Mouse (Mus musculus): ENCODE measurements around the gene Vmn1r172. TPM values are rescaled to one million over a fixed set of nuclear protein-coding genes. Genes with fewer than 3 reads are reported as not detected.
"Not testable (repeated sequence)": the region's sequence is repeated elsewhere in the genome, so short reads cannot be mapped to it uniquely, and the experiment has no call there.

Vmn1r172 gene
- not detected in 2 replicates for polyA plus RNA-seq (2012; rRNA removed)

DNA sequence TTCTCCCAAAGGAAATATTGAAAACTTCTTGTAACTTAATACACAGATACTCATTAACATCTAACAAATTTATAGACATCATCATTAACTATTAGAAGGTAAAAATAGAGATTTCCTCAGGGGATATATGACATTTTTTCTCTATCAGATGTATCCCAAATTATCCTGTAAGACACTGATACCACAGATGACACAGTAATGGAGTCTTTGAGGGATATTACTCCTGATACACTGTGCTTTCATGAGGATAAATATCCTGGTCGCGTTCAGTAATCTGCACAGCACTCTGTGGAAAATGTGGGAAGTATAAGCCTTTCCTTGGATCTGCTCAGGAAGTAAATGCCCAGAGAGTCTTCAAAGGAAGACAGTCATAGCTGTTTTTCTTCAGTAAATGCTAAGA lies at the start of gene Vmn1r172:
Gene Vmn1r172 (plus strand): TSS at position 301 of the 400 bp plus-strand sequence.
- TF ChIP-seq POLR2A (IDR thresholded peaks at IDR 0.05; ENCODE audit: control insufficient read depth, extremely low read depth, insufficient read depth, low read length, poor library complexity) (no peak), CTCF (IDR thresholded peaks at IDR 0.05; ENCODE audit: borderline replicate concordance, control insufficient read depth, extremely low read depth, insufficient read depth, low read length, poor library complexity) (no peak)
- Histone ChIP-seq H3K36me3 (ENCODE audit: control insufficient read depth, insufficient read depth, low read length) (no peaks in the 10 kb centered on the region), H3K4me1 (replicated peaks; ENCODE audit: control insufficient read depth, insufficient read depth, low read length) (no peaks in the 10 kb centered on the region), H3K4me3 (ENCODE audit: control insufficient read depth, insufficient read depth, low read length) (no peak within 1 kb of the TSS), H3K27me3 (ENCODE audit: control insufficient read depth, insufficient read depth, low read length) (no peaks in the 10 kb centered on the region), H3K27ac (ENCODE audit: control insufficient read depth, insufficient read depth, low read length) (no peak within 1 kb of the TSS)
- WGBS = 66% methylated on average over 2 of the region's 2 CpGs
- DNase-seq = no peak

DNA sequence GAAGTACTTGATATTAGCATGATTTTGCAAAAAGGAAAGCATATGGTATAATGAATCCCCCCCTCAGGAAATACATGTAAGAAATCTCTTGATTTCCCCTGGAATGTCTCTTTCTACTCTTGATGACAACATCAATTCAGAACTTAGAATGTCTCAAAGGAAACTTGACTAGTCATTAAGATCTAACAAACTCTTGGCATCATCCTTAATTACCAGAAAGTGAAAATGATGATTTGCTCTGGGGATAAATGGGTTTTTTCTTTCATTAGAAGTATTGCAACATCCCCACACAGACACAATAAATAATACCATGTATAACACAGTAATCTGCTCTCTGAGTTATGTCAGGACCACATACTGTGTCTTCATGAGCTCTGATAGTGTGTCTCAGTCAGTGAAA lies 27.7 kb upstream of the Vmn1r172 start, which contains the start of gene Vmn1r171:
Gene Vmn1r171 (plus strand): TSS at position 301 of the 400 bp plus-strand sequence.
- Histone ChIP-seq H3K27me3 (ENCODE audit: control insufficient read depth, insufficient read depth, low read length) (no peaks in the 10 kb centered on the region), H3K27ac (ENCODE audit: control insufficient read depth, insufficient read depth, low read length) (no peak within 1 kb of the TSS), H3K36me3 (ENCODE audit: control insufficient read depth, insufficient read depth, low read length) (no peaks in the 10 kb centered on the region), H3K4me1 (replicated peaks; ENCODE audit: control insufficient read depth, insufficient read depth, low read length) (no peaks in the 10 kb centered on the region), H3K4me3 (ENCODE audit: control insufficient read depth, insufficient read depth, low read length) (no peak within 1 kb of the TSS)
- DNase-seq = no peak
- TF ChIP-seq CTCF (IDR thresholded peaks at IDR 0.05; ENCODE audit: borderline replicate concordance, control insufficient read depth, extremely low read depth, insufficient read depth, low read length, poor library complexity) = no peak
- no peak for TF ChIP-seq POLR2A (IDR thresholded peaks at IDR 0.05; ENCODE audit: control insufficient read depth, extremely low read depth, insufficient read depth, low read length, poor library complexity)

DNA sequence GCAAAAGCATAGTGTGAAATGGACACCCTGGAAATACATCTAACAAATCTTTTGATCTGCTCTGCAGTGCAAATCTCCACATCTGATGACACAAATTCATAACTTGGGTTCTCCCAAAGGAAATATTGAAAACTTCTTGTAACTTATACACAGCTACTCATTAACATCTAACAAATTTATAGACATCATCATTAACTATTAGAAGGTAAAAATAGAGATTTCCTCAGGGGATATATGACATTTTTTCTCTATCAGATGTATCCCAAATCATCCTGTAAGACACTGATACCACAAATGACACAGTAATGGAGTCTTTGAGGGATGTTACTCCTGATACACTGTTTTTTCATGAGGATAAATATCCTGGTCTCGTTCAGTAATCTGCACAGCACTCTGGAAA lies 42.3 kb downstream of the Vmn1r172 start, which contains the start of gene Vmn1r173:
Gene Vmn1r173 (plus strand): TSS at position 301 of the 400 bp plus-strand sequence.
- H3K4me1 ChIP-seq (replicated peaks; ENCODE audit: control insufficient read depth, insufficient read depth, low read length); H3K4me3 ChIP-seq (ENCODE audit: control insufficient read depth, insufficient read depth, low read length); H3K36me3 ChIP-seq (ENCODE audit: control insufficient read depth, insufficient read depth, low read length); H3K27me3 ChIP-seq (ENCODE audit: control insufficient read depth, insufficient read depth, low read length); H3K27ac ChIP-seq (ENCODE audit: control insufficient read depth, insufficient read depth, low read length); DNase-seq: not testable (repeated sequence)
- 64% methylated on average over 1 of the region's 1 CpGs for WGBS

Other genes starting within 250 kb of the Vmn1r172 start
- gene Vmn1r167, start 151.1 kb upstream of the Vmn1r172 start, polyA plus RNA-seq (2012; rRNA removed) = not detected in 2 replicates
- gene Vmn1r168, start 118.6 kb upstream of the Vmn1r172 start, polyA plus RNA-seq (2012; rRNA removed) = not detected in 2 replicates
- gene Vmn1r169, start 82.8 kb upstream of the Vmn1r172 start, polyA plus RNA-seq (2012; rRNA removed) = not detected in 2 replicates
- gene Vmn1r170, start 52.1 kb upstream of the Vmn1r172 start, polyA plus RNA-seq (2012; rRNA removed) = not detected in 2 replicates
- not detected in 2 replicates for gene Vmn1r171, start 27.6 kb upstream of the Vmn1r172 start, polyA plus RNA-seq (2012; rRNA removed)
- not detected in 2 replicates for gene Vmn1r173, start 42.4 kb downstream of the Vmn1r172 start, polyA plus RNA-seq (2012; rRNA removed)
- not detected in 2 replicates for gene Vmn1r174, start 94.0 kb downstream of the Vmn1r172 start, polyA plus RNA-seq (2012; rRNA removed)
- not detected in 2 replicates for gene Vmn1r175, start 152.3 kb downstream of the Vmn1r172 start, polyA plus RNA-seq (2012; rRNA removed)
- gene Vmn1r176, start 179.1 kb downstream of the Vmn1r172 start, polyA plus RNA-seq (2012; rRNA removed) = not detected in 2 replicates
- not detected in 2 replicates for gene Vmn1r177, start 208.1 kb downstream of the Vmn1r172 start, polyA plus RNA-seq (2012; rRNA removed)
- not detected in 2 replicates for gene Vmn1r178, start 233.7 kb downstream of the Vmn1r172 start, polyA plus RNA-seq (2012; rRNA removed)